Mouse (Mus musculus) heart, adult 2 months (tissue): Measurements from ENCODE around the gene Pkd2l1. TPM values are rescaled to one million over a fixed set of nuclear protein-coding genes. Genes with fewer than 3 reads are reported as not detected.

Experiments used
- DNase-seq, 2 experiments: peaks; one replicate each; pipeline ENCODE4 v3.0.0; 2021
- H3K27ac ChIP-seq: fragments of 200-600 bp; 2 replicates; pipeline ENCODE4 v1.8.1; 2022
- H3K27me3 ChIP-seq: fragments of 200-500 bp; 2 replicates; pipeline ENCODE4 v1.6.1; 2012; ENCODE audit warnings: mild to moderate bottlenecking, low read length, inconsistent platforms, mixed read lengths; ENCODE audit not compliant: control insufficient read depth, insufficient read depth
- H3K36me3 ChIP-seq: fragments of 200-500 bp; 2 replicates; pipeline ENCODE4 v1.6.1; 2012; ENCODE audit warnings: low read length, inconsistent platforms; ENCODE audit not compliant: control insufficient read depth, insufficient read depth
- H3K4me1 ChIP-seq: fragments of 200-500 bp; 2 replicates; pipeline ENCODE4 v1.6.1; 2011; ENCODE audit warnings: low read length; ENCODE audit not compliant: control insufficient read depth, insufficient read depth
- H3K4me3 ChIP-seq: fragments of 200-600 bp; 2 replicates; pipeline ENCODE4 v1.8.1; 2022
- H3K79me2 ChIP-seq: fragments of 200-500 bp; replicated peaks from 2 replicates; pipeline ENCODE4 v1.6.1; 2012; ENCODE audit warnings: mild to moderate bottlenecking, inconsistent platforms, low read length, moderate library complexity, mixed read lengths; ENCODE audit not compliant: control insufficient read depth, insufficient read depth
- H3K9ac ChIP-seq: fragments of 200-500 bp; 2 replicates; pipeline ENCODE4 v1.6.1; 2012; ENCODE audit warnings: low read depth, mild to moderate bottlenecking, control low read depth, inconsistent platforms, low read length, mixed read lengths
- CTCF ChIP-seq: fragments of 200-600 bp; IDR thresholded peaks from 2 replicates; pipeline ENCODE4 v1.8.1; 2022; ENCODE audit warnings: antibody characterized with exemption, mild to moderate bottlenecking, moderate library complexity
- EP300 ChIP-seq: fragments of 200-500 bp; IDR thresholded peaks from 2 replicates; pipeline ENCODE4 v1.6.1; 2011; ENCODE audit warnings: low read depth, low read length, control low read depth; ENCODE audit not compliant: insufficient read depth
- POLR2A ChIP-seq: fragments of 200-500 bp; IDR thresholded peaks from 2 replicates; pipeline ENCODE4 v1.6.1; 2011; ENCODE audit warnings: mild to moderate bottlenecking, low read depth, low read length, control low read depth; ENCODE audit not compliant: insufficient read depth
- WGBS: fragments of 180-500 bp; shearing (Covaris S2); methylation state at CpG from one replicate; pipeline ENCODE4 v1.1.7; 2018; 5-methylcytosine and 5-hydroxymethylcytosine counted together
- intact Hi-C: fragments of 180-260 bp; cut with DNase I; formaldehyde crosslinking; loops from one replicate; pipeline ENCODE4 v1.15.1; 2025
- polyA plus RNA-seq: library from polyadenylated mRNA; depleted of rRNA; stranded (reverse); fragments of >200 nt; gene quantifications from 2 replicates; pipeline ENCODE4 v1.2.3, GENCODE M21; 2012
- total RNA-seq, 2 experiments: library from RNA; stranded (reverse); gene quantifications; 2 replicates each; pipeline ENCODE4 v1.2.3; 2021

Pkd2l1 gene
- total and polyA plus RNA-seq, 3 experiments: not detected

GRCm38 (mm10) chr19:44153781-44154180 is 38.5 kb downstream of the Pkd2l1 start:
- Histone ChIP-seq H3K36me3 (no peaks in the 10 kb centered on the region), H3K9ac (no peak overlapping the region), H3K27ac (no peak overlapping the region), H3K79me2 (no peaks in the 10 kb centered on the region), H3K27me3 (peaks cover 2% of the 10 kb centered on the region; the same call in 1 of the 2 replicates), H3K4me3 (no peak overlapping the region), H3K4me1 (no peaks in the 10 kb centered on the region)
- WGBS: 72% methylated on average over 5 of the region's 5 CpGs
- intact Hi-C loops: no loop called here
- DNase-seq: no peak
- TF ChIP-seq EP300: no peak
- no peak for TF ChIP-seq CTCF
- TF ChIP-seq POLR2A: no peak

DNA sequence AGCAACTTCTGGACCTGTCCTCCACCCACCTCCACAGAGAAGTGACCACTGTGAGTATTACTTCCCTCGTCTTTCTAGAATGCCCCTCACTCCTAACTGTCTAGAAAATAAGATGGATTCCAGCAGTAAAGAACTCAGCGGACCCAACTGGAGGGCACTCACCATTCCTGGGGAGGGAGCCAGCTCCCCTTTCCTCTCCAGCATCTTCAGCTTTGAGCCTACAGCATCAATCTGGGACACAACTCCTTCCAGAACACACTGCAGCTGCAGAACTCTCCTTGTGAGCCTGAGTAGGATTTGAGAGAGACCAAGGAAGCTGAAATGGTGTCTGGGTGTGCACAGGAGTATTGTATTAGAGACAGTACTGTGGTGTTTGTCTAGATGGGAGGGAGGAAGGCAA is 43.3 kb downstream of the Pkd2l1 start:
- TF ChIP-seq POLR2A: no peak
- TF ChIP-seq CTCF: no peak
- no peak for TF ChIP-seq EP300
- Histone ChIP-seq H3K4me3 (no peak overlapping the region), H3K27ac (no peak overlapping the region), H3K36me3 (no peaks in the 10 kb centered on the region), H3K4me1 (peaks cover 4% of the 10 kb centered on the region), H3K79me2 (no peaks in the 10 kb centered on the region), H3K9ac (no peak overlapping the region), H3K27me3 (no peaks in the 10 kb centered on the region)
- intact Hi-C loops: no loop called here
- DNase-seq: no peak
- WGBS: 65% methylated on average over 2 of the region's 2 CpGs

DNA sequence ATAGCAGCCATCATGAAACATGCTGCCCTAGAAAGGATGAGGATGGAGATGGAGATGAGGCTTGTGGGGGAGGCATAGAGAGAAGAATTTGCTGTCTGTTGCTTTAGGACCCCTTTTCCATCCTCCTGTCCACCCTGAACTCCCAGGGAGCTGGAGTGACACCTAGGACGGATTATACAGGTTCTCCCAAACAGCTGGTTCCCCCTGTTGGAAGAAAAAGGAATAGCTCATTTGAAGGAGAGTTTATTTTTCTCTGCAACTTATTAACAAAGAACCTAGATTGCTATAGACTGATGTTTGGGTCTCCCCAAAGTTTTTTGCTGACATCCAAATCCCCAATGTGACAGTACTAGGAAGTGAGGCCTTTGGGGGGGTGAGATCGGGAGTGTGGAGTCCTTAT is 43.9 kb downstream of the Pkd2l1 start:
- intact Hi-C loops: no loop called here
- TF ChIP-seq POLR2A (no peak), EP300 (no peak), CTCF (peak; percentile 33)
- Histone ChIP-seq H3K27ac (no peak overlapping the region), H3K4me1 (peaks cover 4% of the 10 kb centered on the region), H3K4me3 (no peak overlapping the region), H3K27me3 (no peaks in the 10 kb centered on the region), H3K36me3 (no peaks in the 10 kb centered on the region), H3K9ac (no peak overlapping the region), H3K79me2 (no peaks in the 10 kb centered on the region)
- DNase-seq: no peak
- WGBS: 32% methylated on average over 2 of the region's 2 CpGs

DNA sequence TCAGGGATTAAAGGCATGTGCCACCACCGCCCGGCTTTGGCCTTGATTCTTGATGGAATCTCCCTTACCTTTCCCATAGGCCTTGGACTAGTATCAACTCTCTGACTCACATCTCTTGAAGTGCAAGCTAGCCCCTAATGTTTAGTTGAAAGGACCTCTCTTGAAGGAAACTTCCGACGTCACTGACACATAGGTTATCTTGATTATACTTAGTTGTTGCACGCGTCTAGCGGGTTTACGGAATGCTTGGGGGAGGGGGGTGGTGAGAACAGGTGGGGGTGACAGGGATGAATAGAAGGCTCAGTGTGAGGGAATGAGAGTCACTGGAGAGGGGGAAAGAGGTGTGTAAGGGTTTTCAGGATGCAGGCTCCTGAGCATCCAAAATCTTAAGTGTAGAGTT is 45.3 kb downstream of the Pkd2l1 start:
- no peak for TF ChIP-seq POLR2A
- TF ChIP-seq EP300: no peak
- TF ChIP-seq CTCF: no peak
- Histone ChIP-seq H3K79me2 (no peaks in the 10 kb centered on the region), H3K36me3 (no peaks in the 10 kb centered on the region), H3K9ac (no peak overlapping the region), H3K27ac (no peak overlapping the region; the same call in 1 of the 2 replicates), H3K4me3 (no peak overlapping the region), H3K4me1 (peaks cover 4% of the 10 kb centered on the region), H3K27me3 (no peaks in the 10 kb centered on the region)
- intact Hi-C loops: no loop called here
- DNase-seq: no peak
- 95% methylated on average over 8 of the region's 8 CpGs for WGBS

- WGBS: 56% methylated on average over 9 of the region's 9 CpGs
- no peak for DNase-seq
- peaks cover 4% of the 10 kb centered on the region for H3K4me1 ChIP-seq
- H3K4me3 ChIP-seq: peak overlapping the region; percentile 77
- H3K79me2 ChIP-seq: no peaks in the 10 kb centered on the region
- H3K27ac ChIP-seq: peak overlapping the region; percentile 68
- no peaks in the 10 kb centered on the region for H3K36me3 ChIP-seq
- intact Hi-C loops: no loop called here
- H3K9ac ChIP-seq: peak overlapping the region; percentile 61
- TF ChIP-seq POLR2A (no peak), EP300 (no peak), CTCF (no peak)
- no peaks in the 10 kb centered on the region for H3K27me3 ChIP-seq
Observed at GRCm38 (mm10) chr19:44146568-44146879, 45.7 kb downstream of the Pkd2l1 start.

DNA sequence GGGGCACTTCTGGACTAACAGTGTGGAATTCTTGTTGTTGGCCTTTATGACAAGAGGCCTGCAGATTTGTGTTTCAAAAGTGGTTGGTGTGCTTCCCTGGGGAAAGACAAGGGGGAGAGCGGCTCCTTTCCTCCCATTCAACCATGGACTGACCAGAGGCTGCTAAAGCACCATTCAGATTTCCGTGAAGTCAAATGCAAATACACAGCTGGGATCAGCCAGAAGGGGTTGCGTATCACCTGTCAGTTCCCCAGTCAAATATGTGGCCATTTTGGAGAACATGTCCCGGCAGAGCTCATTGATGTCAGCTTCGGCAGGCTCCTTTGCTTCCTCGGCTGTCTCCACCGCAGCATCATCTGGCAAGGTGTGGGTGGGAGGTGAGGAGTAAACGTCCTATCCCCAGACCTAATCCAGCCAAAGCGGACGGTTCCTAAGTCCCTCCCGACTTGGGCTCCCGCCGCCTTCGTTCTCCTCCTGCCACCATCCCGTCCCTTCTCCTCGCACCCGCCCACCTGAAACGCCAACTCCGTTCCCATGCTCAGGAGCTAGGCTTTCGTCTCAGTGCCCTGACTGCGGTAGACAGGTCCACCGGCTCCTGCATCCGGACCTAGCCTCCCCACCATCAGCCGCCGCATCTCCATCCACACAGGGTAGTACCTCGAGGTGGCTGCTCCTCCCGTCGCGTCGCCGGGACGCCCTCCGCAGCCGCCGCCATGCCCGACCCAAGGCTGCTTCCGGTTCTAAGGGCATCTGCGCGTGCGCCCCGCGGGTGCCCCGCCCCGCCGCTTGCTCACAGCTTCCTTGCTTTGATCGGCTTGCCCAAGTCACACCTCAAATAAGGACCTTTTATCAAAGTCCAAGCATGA is 46.3 kb downstream of the Pkd2l1 start, which contains the start of gene Bloc1s2:
TSS of gene Bloc1s2 (minus strand) at position 745 of the 866 bp plus-strand sequence.
- no peaks in the 10 kb centered on the region for H3K79me2 ChIP-seq
- peak within 1 kb of the TSS; percentile 68 for H3K27ac ChIP-seq
- 3% methylated on average over 44 of the region's 46 CpGs for WGBS
- no peaks in the 10 kb centered on the region for H3K27me3 ChIP-seq
- H3K4me1 ChIP-seq: peaks cover 4% of the 10 kb centered on the region
- intact Hi-C loops: no loop called here
- H3K4me3 ChIP-seq: peak within 1 kb of the TSS; percentile 77
- peak; percentile 66 for TF ChIP-seq POLR2A
- no peak for TF ChIP-seq CTCF
- TF ChIP-seq EP300: no peak
- no peaks in the 10 kb centered on the region; the same call in 1 of the 2 replicates for H3K36me3 ChIP-seq
- H3K9ac ChIP-seq: peak within 1 kb of the TSS; percentile 86
- peak; percentile 92 for DNase-seq
